Mouse (Mus musculus) cerebellum, adult 2 months (tissue): ENCODE data around the gene Akap1. TPM values are rescaled to one million over a fixed set of nuclear protein-coding genes. Genes with fewer than 3 reads are reported as not detected.

Experiments used
- DNase-seq, 2 experiments: peaks; one replicate each; pipeline ENCODE4 v3.0.0; 2021
- H3K27ac ChIP-seq: fragments of 200-500 bp; 2 replicates; pipeline ENCODE4 v1.5.1; 2012; ENCODE audit warnings: low read length, control low read depth, inconsistent platforms; ENCODE audit not compliant: insufficient read depth
- H3K27me3 ChIP-seq: fragments of 200-500 bp; 2 replicates; pipeline ENCODE4 v1.6.1; 2012; ENCODE audit warnings: inconsistent platforms, mild to moderate bottlenecking, low read length, moderate library complexity; ENCODE audit not compliant: control insufficient read depth, insufficient read depth
- H3K4me1 ChIP-seq: fragments of 200-500 bp; 2 replicates; pipeline ENCODE4 v1.6.1; 2011; ENCODE audit warnings: low read length; ENCODE audit not compliant: control insufficient read depth, insufficient read depth
- H3K4me3 ChIP-seq: fragments of 200-500 bp; replicated peaks from 2 replicates; pipeline ENCODE3; 2011; ENCODE audit warnings: mild to moderate bottlenecking, low read depth, low read length, control low read depth; ENCODE audit not compliant: insufficient read depth
- CTCF ChIP-seq: fragments of 200-500 bp; IDR thresholded peaks from 2 replicates; pipeline ENCODE4 v1.5.1; 2011; ENCODE audit warnings: low read depth, mild to moderate bottlenecking, control low read depth, low read length, moderate library complexity, borderline replicate concordance; ENCODE audit not compliant: insufficient read depth
- POLR2A ChIP-seq: fragments of 200-500 bp; IDR thresholded peaks from 2 replicates; pipeline ENCODE4 v1.6.1; 2011; ENCODE audit warnings: low read length, control low read depth, borderline replicate concordance; ENCODE audit not compliant: insufficient read depth
- WGBS: fragments of 180-500 bp; shearing (Covaris S2); methylation state at CpG from one replicate; pipeline ENCODE4 v1.1.7; 2018; 5-methylcytosine and 5-hydroxymethylcytosine counted together
- polyA plus RNA-seq: library from polyadenylated mRNA; depleted of rRNA; stranded (reverse); fragments of >200 nt; gene quantifications from 2 replicates; pipeline ENCODE4 v1.2.3, GENCODE M21; 2012

Gene Akap1
- polyA plus RNA-seq, 1 experiment = 41.5 TPM

DNA sequence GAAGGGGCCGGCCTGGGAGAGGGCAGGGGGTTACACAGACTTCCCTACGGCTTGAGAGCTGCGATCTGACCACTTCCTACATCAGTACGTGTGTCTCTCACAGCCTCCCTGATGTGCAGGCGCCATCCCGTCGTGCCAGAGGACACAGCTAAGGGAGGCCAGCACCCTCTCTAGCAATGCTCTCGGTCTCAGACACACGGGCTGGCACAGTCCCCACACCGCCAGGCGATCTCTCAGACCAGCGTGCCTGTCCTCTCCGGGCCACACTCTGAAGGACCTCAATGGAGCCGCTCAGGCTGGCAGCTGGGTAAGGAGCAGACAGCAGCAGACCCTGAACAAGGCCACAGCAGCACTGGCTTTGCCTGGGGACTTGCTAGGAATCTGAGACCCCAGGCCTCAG is 30.3 kb downstream of the Akap1 start:
- Histone ChIP-seq H3K27me3 (no peaks in the 10 kb centered on the region), H3K4me3 (no peak overlapping the region), H3K4me1 (no peaks in the 10 kb centered on the region), H3K27ac (no peak overlapping the region)
- TF ChIP-seq POLR2A = no peak
- TF ChIP-seq CTCF = no peak
- DNase-seq = no peak
- 58% methylated on average over 14 of the region's 14 CpGs for WGBS

DNA sequence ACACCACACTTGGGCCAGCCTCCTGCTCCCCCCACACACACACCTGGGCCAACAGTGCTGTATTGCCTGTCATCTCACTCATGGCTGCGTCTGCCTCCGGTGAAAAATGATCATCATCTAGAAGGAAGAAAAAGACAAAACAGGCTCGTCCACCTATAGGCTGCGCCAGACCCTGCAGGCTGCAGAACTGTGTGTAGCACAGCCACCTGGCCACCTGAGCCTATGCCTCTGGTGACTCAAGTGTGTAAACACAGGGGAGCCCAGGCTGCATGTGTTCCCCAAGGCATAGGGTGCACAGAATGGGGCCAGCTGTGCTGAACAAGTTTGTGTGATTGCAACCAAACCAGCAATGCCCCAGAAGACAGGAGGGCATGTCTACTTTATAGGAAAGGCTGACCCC is 31.3 kb downstream of the Akap1 start:
- TF ChIP-seq POLR2A (no peak), CTCF (no peak)
- 72% methylated on average over 4 of the region's 4 CpGs for WGBS
- Histone ChIP-seq H3K4me3 (no peak overlapping the region), H3K27ac (no peak overlapping the region), H3K27me3 (no peaks in the 10 kb centered on the region), H3K4me1 (no peaks in the 10 kb centered on the region)
- no peak for DNase-seq

DNA sequence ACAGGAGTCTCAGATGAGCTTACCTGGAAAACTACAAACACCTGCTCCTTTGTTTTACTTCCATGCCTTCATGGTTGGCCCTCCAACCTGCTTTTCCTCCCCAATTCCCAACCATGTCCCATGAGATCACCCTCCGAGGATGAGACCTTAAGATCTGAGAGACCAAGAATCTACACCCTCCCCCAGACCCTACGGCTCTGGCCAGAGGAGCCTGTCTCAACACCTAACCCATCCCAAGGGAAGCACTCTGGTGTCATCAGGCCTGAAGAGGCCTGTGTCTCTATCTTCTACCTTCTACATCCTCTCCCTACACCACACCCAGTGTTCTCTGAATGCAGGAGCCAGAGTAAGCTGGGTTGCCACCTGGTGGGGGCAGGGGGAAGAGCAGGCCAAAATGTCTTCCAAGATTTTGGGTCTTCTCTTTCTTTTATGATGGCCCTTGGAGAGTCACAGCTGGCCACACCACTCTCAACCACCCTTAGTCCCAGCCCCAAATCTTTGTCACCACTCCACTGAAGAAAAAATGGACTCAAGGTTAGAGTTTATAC is 34.1 kb downstream of the Akap1 start:
- no peaks in the 10 kb centered on the region for H3K27me3 ChIP-seq
- WGBS = 96% methylated on average over 2 of the region's 2 CpGs
- H3K4me3 ChIP-seq = no peak overlapping the region
- peaks cover 9% of the 10 kb centered on the region for H3K4me1 ChIP-seq
- TF ChIP-seq POLR2A = no peak
- TF ChIP-seq CTCF = peak; percentile 65
- no peak overlapping the region for H3K27ac ChIP-seq
- peak in 1 of 2 experiments; percentile 43 for DNase-seq

DNA sequence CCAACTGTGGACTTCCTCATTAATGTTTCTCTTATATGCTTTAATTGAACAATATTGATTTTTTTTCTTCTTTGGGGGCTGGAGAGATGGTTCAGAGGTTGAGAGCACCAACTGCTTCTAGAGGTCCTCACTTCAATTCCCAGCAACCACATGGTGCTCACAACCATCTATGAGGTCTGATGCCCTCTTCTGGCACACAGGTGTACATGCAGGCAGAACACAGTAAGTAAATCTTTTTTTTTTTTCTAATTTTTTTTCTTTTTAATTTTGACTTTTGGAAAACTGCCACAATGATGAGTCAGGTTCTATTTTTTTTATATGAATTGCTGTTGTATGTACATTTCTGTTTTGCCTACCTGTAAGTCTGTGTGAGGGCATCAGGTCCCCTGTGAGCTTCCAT is 35.9 kb downstream of the Akap1 start:
- Histone ChIP-seq H3K27me3 (no peaks in the 10 kb centered on the region), H3K4me1 (peaks cover 9% of the 10 kb centered on the region), H3K27ac (no peak overlapping the region), H3K4me3 (no peak overlapping the region)
- TF ChIP-seq CTCF (peak; percentile 39; the same call in 1 of the 2 replicates), POLR2A (no peak)
- DNase-seq = no peak

DNA sequence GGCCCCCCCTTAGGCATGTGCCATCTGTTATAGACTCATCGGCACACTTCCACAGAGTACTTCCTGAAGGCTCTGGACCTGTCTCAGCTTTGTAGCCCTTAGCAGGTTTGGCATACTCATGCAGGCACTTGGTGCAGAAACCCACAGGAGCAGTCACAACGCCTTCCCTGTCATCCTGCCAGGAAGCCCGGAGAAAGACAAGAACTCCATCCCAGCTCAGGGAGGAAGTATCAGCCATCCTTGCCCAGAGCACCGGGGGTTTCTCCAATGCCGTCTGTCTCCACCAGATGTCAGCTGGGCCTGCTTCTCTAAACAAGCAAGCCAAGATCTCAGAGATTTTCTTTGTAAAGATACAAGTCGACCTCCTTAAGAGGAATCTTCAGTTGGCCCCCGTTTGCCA is 38.5 kb downstream of the Akap1 start:
- Histone ChIP-seq H3K4me1 (peaks cover 9% of the 10 kb centered on the region), H3K27ac (no peak overlapping the region), H3K4me3 (no peak overlapping the region), H3K27me3 (no peaks in the 10 kb centered on the region)
- TF ChIP-seq POLR2A = no peak
- no peak for TF ChIP-seq CTCF
- 1% methylated on average over 7 of the region's 7 CpGs for whole genome bisulfite sequencing
- peak; percentile 61 to 67 for DNase-seq

DNA sequence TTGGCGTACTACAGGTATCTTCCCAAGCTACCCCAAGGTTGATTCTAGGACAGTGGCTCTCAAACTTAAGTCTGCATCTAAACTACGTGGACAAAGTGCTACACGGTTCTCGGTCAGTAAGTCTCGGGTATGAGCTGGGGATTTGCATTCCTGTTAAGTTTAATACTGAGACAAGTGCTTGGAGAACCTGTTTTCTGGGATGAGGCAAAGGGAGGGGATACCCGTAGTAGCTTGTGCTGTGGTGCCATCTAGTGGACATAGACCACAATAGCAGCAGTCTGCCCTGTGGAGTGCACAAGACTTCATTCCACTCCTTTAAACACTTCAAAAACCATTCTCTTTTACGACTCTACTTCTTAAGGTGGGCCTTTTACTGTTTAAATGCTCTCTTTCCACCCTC is 41.4 kb downstream of the Akap1 start:
- Histone ChIP-seq H3K27me3 (no peaks in the 10 kb centered on the region), H3K4me3 (no peak overlapping the region), H3K4me1 (peaks cover 9% of the 10 kb centered on the region), H3K27ac (no peak overlapping the region)
- peak; percentile 73 to 77 for DNase-seq
- TF ChIP-seq POLR2A (no peak), CTCF (peak; percentile 98)
- 4% methylated on average over 7 of the region's 7 CpGs for WGBS

DNA sequence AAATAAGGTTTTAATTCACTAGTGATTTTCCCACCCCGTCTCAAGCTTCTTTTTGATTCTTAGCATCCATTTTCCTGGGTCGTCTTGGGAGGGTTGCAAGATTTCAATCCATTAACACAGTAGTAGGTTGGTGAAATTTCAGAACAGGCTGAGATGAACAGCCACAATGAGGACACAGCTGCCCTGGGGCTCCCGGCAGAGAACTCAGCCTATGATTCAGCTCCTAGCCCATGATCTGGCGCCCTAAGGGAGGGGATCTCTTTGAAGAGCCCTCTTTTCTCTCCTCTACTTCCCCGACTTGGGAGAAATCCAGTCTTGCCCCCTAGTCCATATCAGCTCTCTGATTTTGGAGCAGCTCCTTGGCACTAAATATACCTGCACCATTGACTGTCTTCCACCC is 41.9 kb downstream of the Akap1 start:
- H3K4me3 ChIP-seq = no peak overlapping the region
- TF ChIP-seq CTCF = no peak
- TF ChIP-seq POLR2A = no peak
- 51% methylated on average over 5 of the region's 5 CpGs for WGBS
- DNase-seq = no peak
- no peaks in the 10 kb centered on the region for H3K27me3 ChIP-seq
- no peak overlapping the region for H3K27ac ChIP-seq
- H3K4me1 ChIP-seq = peaks cover 9% of the 10 kb centered on the region

DNA sequence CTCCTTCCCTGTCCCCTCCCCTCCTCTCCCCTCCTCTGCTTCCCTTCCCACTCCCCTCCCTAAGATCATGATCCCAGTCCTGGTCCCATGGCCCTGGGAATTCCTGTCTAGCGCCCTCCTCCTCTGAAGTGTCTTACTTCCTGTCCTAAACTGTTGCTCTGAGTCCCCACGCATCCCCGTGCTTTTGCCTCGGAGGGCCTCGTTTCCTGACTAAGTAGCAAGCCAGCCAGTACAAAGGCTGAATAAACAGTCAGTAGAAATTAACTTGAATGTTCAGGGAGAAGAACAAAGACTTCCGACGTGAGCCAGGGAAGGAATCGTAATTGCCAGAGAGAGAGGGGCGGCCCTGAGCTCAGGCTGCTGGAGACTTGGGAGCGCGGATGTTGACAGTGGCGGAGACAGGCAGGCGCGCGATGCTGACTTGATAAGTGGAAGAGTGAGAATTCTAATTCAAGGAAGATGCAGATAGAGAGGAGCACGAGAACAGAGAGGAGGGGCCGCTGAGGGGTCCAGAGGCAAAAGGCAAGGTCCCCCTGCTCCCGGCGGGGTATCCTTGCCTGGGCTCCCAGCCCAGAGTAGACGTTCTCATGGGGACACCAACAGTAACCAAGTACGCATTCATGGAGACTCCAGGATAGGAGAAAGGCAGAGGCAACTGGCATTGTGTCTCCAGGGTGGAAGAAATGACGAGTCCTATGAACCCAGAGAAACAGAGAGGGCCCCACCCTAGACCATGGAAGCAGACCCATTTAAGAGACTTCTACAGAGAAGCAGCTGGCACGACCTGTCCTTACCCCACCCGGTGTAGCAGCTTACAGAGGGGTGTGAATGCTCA is 43.4 kb downstream of the Akap1 start:
- no peak for DNase-seq
- WGBS = 32% methylated on average over 24 of the region's 24 CpGs
- Histone ChIP-seq H3K27ac (no peak overlapping the region), H3K4me1 (peaks cover 4% of the 10 kb centered on the region), H3K27me3 (no peaks in the 10 kb centered on the region), H3K4me3 (no peak overlapping the region)
- TF ChIP-seq POLR2A = no peak
- TF ChIP-seq CTCF = no peak
